Mouse (Mus musculus): ENCODE data around the gene Mgll. TPM values are rescaled to one million over a fixed set of nuclear protein-coding genes. Genes with fewer than 3 reads are reported as not detected.

The Mgll gene
- polyA plus RNA-seq (2015; fragmentation: Nextera tagmentation; extraction: Ambion mirVana) = 30.7 and 36.2 TPM in 2 replicates

GRCm38 (mm10) chr6:88724313-88725195 is at the start of gene Mgll:
Gene Mgll (plus strand): TSS chr6:88724412.
- H3K4me1 ChIP-seq = peaks cover 4% of the 10 kb centered on the region; the same call in 1 of the 2 replicates
- WGBS = under 1% methylated on average over 104 of the region's 105 CpGs
- H3K27me3 ChIP-seq (replicated peaks) = 0 out of 2 replicates have a peak, but pooled peaks cover 14% of the 10 kb centered on the region
- no peaks in the 10 kb centered on the region for H3K9me3 ChIP-seq
- H3K4me2 ChIP-seq = peak within 1 kb of the TSS; percentile 95
- peak within 1 kb of the TSS; percentile 60 for H3K9ac ChIP-seq
- H3K4me3 ChIP-seq = peak within 1 kb of the TSS; percentile 68
- H3K27ac ChIP-seq = peak within 1 kb of the TSS; percentile 74
- no peaks in the 10 kb centered on the region for H3K36me3 ChIP-seq (replicated peaks)
- ATAC-seq (replicated peaks) = peak; percentile 94

- Histone ChIP-seq H3K27me3 (replicated peaks) (no peaks in the 10 kb centered on the region), H3K4me3 (no peak overlapping the region), H3K4me2 (no peak overlapping the region), H3K9me3 (no peaks in the 10 kb centered on the region), H3K27ac (no peak overlapping the region), H3K9ac (no peak overlapping the region), H3K36me3 (replicated peaks) (no peaks in the 10 kb centered on the region), H3K4me1 (no peaks in the 10 kb centered on the region)
- no peak for ATAC-seq (replicated peaks)
- 85% methylated on average over 2 of the region's 2 CpGs for WGBS
Observed at GRCm38 (mm10) chr6:88675815-88676214, 48.4 kb upstream of the Mgll start.

- no peak overlapping the region for H3K4me2 ChIP-seq
- 90% methylated on average over 6 of the region's 6 CpGs for WGBS
Observed at GRCm38 (mm10) chr6:88676753-88677736, 47.2 kb upstream of the Mgll start.

GRCm38 (mm10) chr6:88677738-88678137 is 46.5 kb upstream of the Mgll start:
- Histone ChIP-seq H3K27ac (no peak overlapping the region), H3K9ac (no peak overlapping the region), H3K4me3 (no peak overlapping the region), H3K9me3 (no peaks in the 10 kb centered on the region), H3K4me1 (no peaks in the 10 kb centered on the region), H3K4me2 (no peak overlapping the region), H3K27me3 (replicated peaks) (no peaks in the 10 kb centered on the region), H3K36me3 (replicated peaks) (no peaks in the 10 kb centered on the region)
- ATAC-seq (replicated peaks) = no peak
- WGBS = 72% methylated on average over 2 of the region's 2 CpGs

More at GRCm38 (mm10) chr6:88676753-88677736, 47.2 kb upstream of the Mgll start:
- H3K36me3 ChIP-seq (replicated peaks) = no peaks in the 10 kb centered on the region
- no peaks in the 10 kb centered on the region for H3K27me3 ChIP-seq (replicated peaks)
- H3K9ac ChIP-seq = no peak overlapping the region
- no peaks in the 10 kb centered on the region for H3K4me1 ChIP-seq
- no peak overlapping the region for H3K4me3 ChIP-seq
- no peak overlapping the region for H3K27ac ChIP-seq
- H3K9me3 ChIP-seq = no peaks in the 10 kb centered on the region
- no peak for ATAC-seq (replicated peaks)

GRCm38 (mm10) chr6:88681026-88681425 is 43.2 kb upstream of the Mgll start:
- H3K9ac ChIP-seq = no peak overlapping the region
- 91% methylated on average over 3 of the region's 3 CpGs for WGBS

GRCm38 (mm10) chr6:88683380-88684053 is 40.7 kb upstream of the Mgll start:
- H3K4me2 ChIP-seq = no peak overlapping the region
- H3K27ac ChIP-seq = no peak overlapping the region
- H3K36me3 ChIP-seq (replicated peaks) = no peaks in the 10 kb centered on the region
- H3K4me3 ChIP-seq = no peak overlapping the region
- no peak overlapping the region for H3K9ac ChIP-seq
- 46% methylated on average over 7 of the region's 7 CpGs for WGBS
- ATAC-seq (replicated peaks) = no peak
- no peaks in the 10 kb centered on the region for H3K27me3 ChIP-seq (replicated peaks)
- no peaks in the 10 kb centered on the region for H3K9me3 ChIP-seq
- H3K4me1 ChIP-seq = peaks cover 8% of the 10 kb centered on the region; the same call in 1 of the 2 replicates

More at GRCm38 (mm10) chr6:88681026-88681425, 43.2 kb upstream of the Mgll start:
- no peaks in the 10 kb centered on the region for H3K9me3 ChIP-seq
- H3K4me2 ChIP-seq = no peak overlapping the region
- H3K27ac ChIP-seq = no peak overlapping the region
- no peaks in the 10 kb centered on the region for H3K27me3 ChIP-seq (replicated peaks)
- H3K4me3 ChIP-seq = no peak overlapping the region
- ATAC-seq (replicated peaks) = no peak
- H3K4me1 ChIP-seq = peaks cover 8% of the 10 kb centered on the region; the same call in 1 of the 2 replicates
- H3K36me3 ChIP-seq (replicated peaks) = no peaks in the 10 kb centered on the region

GRCm38 (mm10) chr6:88688171-88688570 is 36.0 kb upstream of the Mgll start:
- Histone ChIP-seq H3K9me3 (no peaks in the 10 kb centered on the region), H3K4me2 (no peak overlapping the region), H3K27ac (no peak overlapping the region), H3K4me3 (no peak overlapping the region), H3K9ac (no peak overlapping the region), H3K36me3 (replicated peaks) (no peaks in the 10 kb centered on the region), H3K4me1 (peaks cover 8% of the 10 kb centered on the region; the same call in 1 of the 2 replicates), H3K27me3 (replicated peaks) (no peaks in the 10 kb centered on the region)
- ATAC-seq (replicated peaks) = no peak
- WGBS = 90% methylated on average over 11 of the region's 11 CpGs

GRCm38 (mm10) chr6:88688712-88689111 is 35.5 kb upstream of the Mgll start:
- H3K9me3 ChIP-seq = no peaks in the 10 kb centered on the region
- no peak overlapping the region for H3K27ac ChIP-seq
- H3K4me2 ChIP-seq = no peak overlapping the region
- 79% methylated on average over 3 of the region's 3 CpGs for WGBS
- no peaks in the 10 kb centered on the region for H3K27me3 ChIP-seq (replicated peaks)
- H3K36me3 ChIP-seq (replicated peaks) = no peaks in the 10 kb centered on the region
- no peak overlapping the region for H3K4me3 ChIP-seq
- no peak for ATAC-seq (replicated peaks)
- H3K4me1 ChIP-seq = peaks cover 3% of the 10 kb centered on the region; the same call in 1 of the 2 replicates
- no peak overlapping the region for H3K9ac ChIP-seq

GRCm38 (mm10) chr6:88690211-88690610 is 34.0 kb upstream of the Mgll start:
- no peaks in the 10 kb centered on the region for H3K9me3 ChIP-seq
- no peak overlapping the region for H3K27ac ChIP-seq
- H3K4me1 ChIP-seq = no peaks in the 10 kb centered on the region
- no peaks in the 10 kb centered on the region for H3K36me3 ChIP-seq (replicated peaks)
- ATAC-seq (replicated peaks) = no peak
- no peak overlapping the region for H3K4me3 ChIP-seq
- no peak overlapping the region for H3K4me2 ChIP-seq
- WGBS = 71% methylated on average over 3 of the region's 3 CpGs
- no peaks in the 10 kb centered on the region for H3K27me3 ChIP-seq (replicated peaks)
- no peak overlapping the region for H3K9ac ChIP-seq

GRCm38 (mm10) chr6:88691361-88691760 is 32.9 kb upstream of the Mgll start:
- H3K27me3 ChIP-seq (replicated peaks) = no peaks in the 10 kb centered on the region
- no peak overlapping the region for H3K27ac ChIP-seq
- H3K36me3 ChIP-seq (replicated peaks) = no peaks in the 10 kb centered on the region
- 74% methylated on average over 2 of the region's 2 CpGs for WGBS
- no peak overlapping the region for H3K4me3 ChIP-seq
- H3K9ac ChIP-seq = no peak overlapping the region
- no peak overlapping the region for H3K4me2 ChIP-seq
- no peaks in the 10 kb centered on the region for H3K9me3 ChIP-seq
- no peak for ATAC-seq (replicated peaks)
- H3K4me1 ChIP-seq = no peaks in the 10 kb centered on the region

- no peak overlapping the region for H3K9ac ChIP-seq
- no peak overlapping the region for H3K27ac ChIP-seq
- WGBS = 87% methylated on average over 1 of the region's 1 CpGs
- H3K4me3 ChIP-seq = no peak overlapping the region
- H3K36me3 ChIP-seq (replicated peaks) = no peaks in the 10 kb centered on the region
- no peak overlapping the region for H3K4me2 ChIP-seq
- no peaks in the 10 kb centered on the region for H3K27me3 ChIP-seq (replicated peaks)
- H3K9me3 ChIP-seq = no peaks in the 10 kb centered on the region
- no peak for ATAC-seq (replicated peaks)
- H3K4me1 ChIP-seq = no peaks in the 10 kb centered on the region
Observed at GRCm38 (mm10) chr6:88702887-88703286, 21.3 kb upstream of the Mgll start.
